Mouse (Mus musculus): ENCODE measurements around the gene Cenpt.

Cenpt gene

GRCm38 (mm10) chr8:105808480-105808879, 44.6 kb downstream of the Cenpt start:
- in situ Hi-C loops (cut with MboI, MseI) = no loop called here

GRCm38 (mm10) chr8:105807766-105808165, 45.3 kb downstream of the Cenpt start:
- in situ Hi-C loops (cut with MboI, MseI) = no loop called here

GRCm38 (mm10) chr8:105805964-105806363, 47.1 kb downstream of the Cenpt start:
- in situ Hi-C loops (cut with MboI, MseI) = no loop called here

GRCm38 (mm10) chr8:105805346-105805745, 47.7 kb downstream of the Cenpt start:
- in situ Hi-C loops (cut with MboI, MseI) = no loop called here

- in situ Hi-C loops (cut with MboI, MseI) = no loop called here
Observed at GRCm38 (mm10) chr8:105804797-105805196, 48.3 kb downstream of the Cenpt start.

GRCm38 (mm10) chr8:105801153-105801904, 51.7 kb downstream of the Cenpt start:
- in situ Hi-C loops (cut with MboI, MseI) = no loop called here

- in situ Hi-C loops (cut with MboI, MseI) = loop anchor here (10.0 kb wide), 1 partner anchor 214 kb away; no protein-coding TSS in a partner anchor
Observed at GRCm38 (mm10) chr8:105799091-105799812, 53.8 kb downstream of the Cenpt start.

GRCm38 (mm10) chr8:105798408-105798807, 54.7 kb downstream of the Cenpt start:
- in situ Hi-C loops (cut with MboI, MseI) = loop anchor here (10.0 kb wide), 1 partner anchor 214 kb away; no protein-coding TSS in a partner anchor

- in situ Hi-C loops (cut with MboI, MseI) = loop anchor here (10.0 kb wide), 1 partner anchor 211 kb away; no protein-coding TSS in a partner anchor
Observed at GRCm38 (mm10) chr8:105795785-105796184, 57.3 kb downstream of the Cenpt start.

All from regulatory T cell (primary cell).